Mouse (Mus musculus) heart, embryonic 15.5 days (tissue): ENCODE measurements around the gene Gm21560. TPM values are rescaled to one million over a fixed set of nuclear protein-coding genes. Genes with fewer than 3 reads are reported as not detected.
"Not testable (repeated sequence)": the region's sequence is repeated elsewhere in the genome, so short reads cannot be mapped to it uniquely, and the experiment has no call there.

Experiments
- ATAC-seq: fragments of 200-750 bp; cut with Nextera tagmentation; replicated peaks from 2 replicates; pipeline ENCODE4 v1.8.0; 2017; ENCODE audit warnings: low read depth, moderate TSS enrichment; ENCODE audit not compliant: insufficient number of reproducible peaks, insufficient read depth, low FRiP score
- H3K27ac ChIP-seq: fragments of 300-500 bp; sonication (generic); 2 replicates; pipeline ENCODE4 v1.5.1; 2015; ENCODE audit warnings: mild to moderate bottlenecking, inconsistent platforms
- H3K27me3 ChIP-seq: fragments of 300-500 bp; sonication (generic); 2 replicates; pipeline ENCODE4 v1.6.1; 2015; ENCODE audit warnings: inconsistent platforms
- H3K36me3 ChIP-seq: fragments of 300-500 bp; sonication (generic); 2 replicates; pipeline ENCODE4 v1.6.1; 2015; ENCODE audit warnings: mild to moderate bottlenecking, inconsistent platforms
- H3K4me1 ChIP-seq: fragments of 300-500 bp; sonication (generic); replicated peaks from 2 replicates; pipeline ENCODE4 v1.6.1; 2015; ENCODE audit warnings: inconsistent platforms
- H3K4me2 ChIP-seq: fragments of 300-500 bp; sonication (generic); 2 replicates; pipeline ENCODE4 v1.6.1; 2015; ENCODE audit warnings: inconsistent platforms, mild to moderate bottlenecking, moderate library complexity
- H3K4me3 ChIP-seq: fragments of 300-500 bp; sonication (generic); 2 replicates; pipeline ENCODE4 v1.5.1; 2015; ENCODE audit warnings: mild to moderate bottlenecking, inconsistent platforms
- H3K9ac ChIP-seq: fragments of 300-500 bp; sonication (generic); 2 replicates; pipeline ENCODE4 v1.6.1; 2015; ENCODE audit warnings: mild to moderate bottlenecking, inconsistent platforms
- H3K9me3 ChIP-seq: fragments of 300-500 bp; sonication (generic); replicated peaks from 2 replicates; pipeline ENCODE4 v1.6.1; 2016; ENCODE audit warnings: inconsistent platforms
- WGBS: fragments of 180-500 bp; shearing (Covaris S2); methylation state at CpG from one replicate; pipeline ENCODE4 v1.1.7; 2015; ENCODE audit warnings: mixed read lengths; 5-methylcytosine and 5-hydroxymethylcytosine counted together
- polyA plus RNA-seq: library from polyadenylated mRNA; unstranded; fragments of >200 nt; fragmentation: Nextera tagmentation; extraction: Ambion mirVana; gene quantifications from 2 replicates; pipeline ENCODE4 v1.2.1, GENCODE M21; 2015

The Gm21560 gene
- polyA plus RNA-seq: not detected in 2 replicates

DNA sequence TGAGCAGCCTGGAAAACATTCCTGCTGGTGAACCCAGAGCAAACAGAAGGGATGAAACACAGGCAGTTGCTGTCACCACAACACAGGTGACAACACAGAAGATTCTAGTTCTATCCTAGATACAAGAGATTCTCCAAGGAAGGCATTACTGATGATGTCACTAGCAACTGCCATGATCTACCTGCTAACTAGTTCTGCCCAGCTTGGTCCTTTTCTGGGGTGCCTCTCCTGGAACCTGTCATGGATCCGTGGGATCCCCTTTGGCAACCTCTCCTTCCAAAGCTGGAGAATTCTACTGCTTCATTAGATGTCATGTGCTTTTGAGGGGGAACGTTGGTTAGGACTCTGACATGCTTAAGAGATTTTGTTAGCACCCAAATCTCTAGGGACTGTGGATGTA lies at the start of gene Gm21560:
TSS of gene Gm21560 (minus strand) at position 101 of the 400 bp plus-strand sequence.
- H3K27me3 ChIP-seq, H3K27ac ChIP-seq, H3K4me3 ChIP-seq, H3K4me2 ChIP-seq, H3K9ac ChIP-seq, H3K4me1 ChIP-seq, ATAC-seq, H3K9me3 ChIP-seq, H3K36me3 ChIP-seq: not testable (repeated sequence)
- WGBS: 86% methylated on average over 2 of the region's 2 CpGs

DNA sequence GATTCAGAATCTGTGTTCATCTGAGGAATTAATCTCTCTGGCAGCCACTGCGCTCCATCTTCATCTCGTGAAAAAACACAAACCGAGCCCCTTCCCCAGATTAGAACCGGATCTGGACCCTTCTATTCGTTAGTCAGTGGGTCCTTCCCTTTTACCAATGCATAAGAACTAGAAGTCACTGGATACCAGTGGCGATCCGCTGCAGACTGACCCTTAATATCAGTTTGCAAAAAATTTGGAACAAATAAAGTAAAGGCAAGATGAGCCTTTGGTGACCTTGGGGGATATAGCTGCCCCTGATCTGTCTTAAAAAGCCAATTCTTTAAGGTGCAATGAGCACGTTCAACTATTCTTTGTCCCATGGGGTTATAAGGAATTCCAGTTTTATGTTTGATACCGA lies 55.6 kb downstream of the Gm21560 start:
- not testable (repeated sequence) for H3K4me3 ChIP-seq, H3K9ac ChIP-seq, H3K27me3 ChIP-seq, H3K27ac ChIP-seq, H3K36me3 ChIP-seq, H3K4me1 ChIP-seq, H3K4me2 ChIP-seq, H3K9me3 ChIP-seq, ATAC-seq
- 88% methylated on average over 7 of the region's 9 CpGs for WGBS

DNA sequence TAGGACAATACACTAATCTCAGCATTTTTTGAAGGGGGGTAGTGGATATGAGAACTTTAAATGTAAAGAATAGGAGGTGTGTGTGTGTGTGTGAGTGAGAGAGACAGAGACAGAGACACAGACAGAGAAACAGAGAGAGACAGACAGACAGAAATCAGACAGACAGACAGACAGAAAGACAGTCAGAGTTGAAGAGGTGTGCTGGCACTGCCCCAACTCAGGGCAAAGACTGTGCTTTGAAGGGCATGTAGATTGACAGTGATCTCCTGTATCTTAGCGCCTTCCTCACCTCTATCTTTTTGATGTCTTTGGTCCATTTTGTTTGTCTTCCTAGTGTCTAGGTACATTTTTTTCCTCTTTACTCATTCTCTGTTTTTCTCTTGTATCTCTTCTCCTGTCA lies 58.0 kb downstream of the Gm21560 start:
- not testable (repeated sequence) for ATAC-seq, H3K4me3 ChIP-seq, H3K9ac ChIP-seq, H3K4me2 ChIP-seq, H3K9me3 ChIP-seq, H3K4me1 ChIP-seq, H3K27ac ChIP-seq, H3K36me3 ChIP-seq, H3K27me3 ChIP-seq
- WGBS: 86% methylated on average over 1 of the region's 1 CpGs

Other genes with a start within 250 kb of the Gm21560 start
- gene Gm3453, start 240.2 kb downstream of the Gm21560 start, polyA plus RNA-seq: not detected in 2 replicates
- gene Gm6337, start 161.0 kb downstream of the Gm21560 start, polyA plus RNA-seq: 0.08 TPM in 1 of 2 replicates, not detected in the other
- gene Gm8206, start 125.3 kb downstream of the Gm21560 start, polyA plus RNA-seq: 0.57 and 0.68 TPM in 2 replicates
- gene Gm3468, start 110.6 kb downstream of the Gm21560 start, polyA plus RNA-seq: 2.1 and 2.3 TPM in 2 replicates
- gene Gm3476, start 93.5 kb downstream of the Gm21560 start, polyA plus RNA-seq: not detected in 2 replicates
- 2.6 and 2.7 TPM in 2 replicates for gene Gm3411, start 68.0 kb upstream of the Gm21560 start, polyA plus RNA-seq
- gene Gm21103, start 85.6 kb upstream of the Gm21560 start, polyA plus RNA-seq: 0.21 and 0.22 TPM in 2 replicates
- gene Gm3618, start 124.4 kb upstream of the Gm21560 start, polyA plus RNA-seq: not detected in 2 replicates
- not detected in 2 replicates for gene Gm16440, start 171.0 kb upstream of the Gm21560 start, polyA plus RNA-seq
- gene Gm3591, start 193.2 kb upstream of the Gm21560 start, polyA plus RNA-seq: 2.2 and 2.3 TPM in 2 replicates
- gene Gm3594, start 225.3 kb upstream of the Gm21560 start, polyA plus RNA-seq: not detected in 2 replicates